Mouse (Mus musculus) forebrain, embryonic 15.5 days (tissue): Measurements from ENCODE around the gene 4931414P19Rik. TPM values are rescaled to one million over a fixed set of nuclear protein-coding genes. Genes with fewer than 3 reads are reported as not detected.

Source experiments
- ATAC-seq: fragments of 200-750 bp; cut with Nextera tagmentation; replicated peaks from 2 replicates; pipeline ENCODE4 v1.8.0; 2017; ENCODE audit warnings: mild to moderate bottlenecking, moderate TSS enrichment, moderate library complexity
- H3K27ac ChIP-seq: fragments of 300-500 bp; sonication (generic); replicated peaks from 2 replicates; pipeline ENCODE4 v1.5.1; 2015; ENCODE audit warnings: mild to moderate bottlenecking, inconsistent platforms
- H3K27me3 ChIP-seq: fragments of 300-500 bp; sonication (generic); 2 replicates; pipeline ENCODE4 v1.6.1; 2015; ENCODE audit warnings: inconsistent platforms
- H3K36me3 ChIP-seq: fragments of 300-500 bp; sonication (generic); 2 replicates; pipeline ENCODE4 v1.6.1; 2015; ENCODE audit warnings: mild to moderate bottlenecking, inconsistent platforms
- H3K4me1 ChIP-seq: fragments of 300-500 bp; sonication (generic); 2 replicates; pipeline ENCODE4 v1.6.1; 2015; ENCODE audit warnings: inconsistent platforms
- H3K4me2 ChIP-seq: fragments of 300-500 bp; sonication (generic); replicated peaks from 2 replicates; pipeline ENCODE4 v1.6.1; 2015; ENCODE audit warnings: mild to moderate bottlenecking, inconsistent platforms
- H3K4me3 ChIP-seq: fragments of 300-500 bp; sonication (generic); 2 replicates; pipeline ENCODE4 v1.5.1; 2015; ENCODE audit warnings: mild to moderate bottlenecking, inconsistent platforms
- H3K9ac ChIP-seq: fragments of 300-500 bp; sonication (generic); replicated peaks from 2 replicates; pipeline ENCODE4 v1.6.1; 2015; ENCODE audit warnings: mild to moderate bottlenecking, inconsistent platforms
- H3K9me3 ChIP-seq: fragments of 300-500 bp; sonication (generic); 2 replicates; pipeline ENCODE4 v1.6.1; 2016; ENCODE audit warnings: inconsistent platforms
- WGBS: fragments of 180-500 bp; shearing (Covaris S2); methylation state at CpG from one replicate; pipeline ENCODE4 v1.1.7; 2015; ENCODE audit warnings: mixed read lengths; 5-methylcytosine and 5-hydroxymethylcytosine counted together
- polyA plus RNA-seq: library from polyadenylated mRNA; unstranded; fragments of >200 nt; fragmentation: Nextera tagmentation; extraction: Ambion mirVana; gene quantifications from 2 replicates; pipeline ENCODE4 v1.2.1, GENCODE M21; 2015

Gene 4931414P19Rik
- polyA plus RNA-seq, 1 experiment from 2014 or later, result 8.0 TPM

GRCm38 (mm10) chr14:54577089-54577982 is 28.5 kb downstream of the 4931414P19Rik start, which contains the start of gene Ajuba:
Ajuba (minus strand) TSS chr14:54577558.
- H3K4me2 ChIP-seq, result peak within 1 kb of the TSS; percentile 94
- peak within 1 kb of the TSS; percentile 63 for H3K9ac ChIP-seq
- H3K4me1 ChIP-seq, result peaks cover 57% of the 10 kb centered on the region
- peak within 1 kb of the TSS; percentile 64 for H3K4me3 ChIP-seq
- H3K36me3 ChIP-seq, result no peaks in the 10 kb centered on the region
- no peaks in the 10 kb centered on the region for H3K9me3 ChIP-seq
- peak; percentile 62 for ATAC-seq
- peak within 1 kb of the TSS; percentile 75 for H3K27ac ChIP-seq
- under 1% methylated on average over 66 of the region's 66 CpGs for WGBS
- peaks cover 5% of the 10 kb centered on the region; the same call in 1 of the 2 replicates for H3K27me3 ChIP-seq

GRCm38 (mm10) chr14:54576241-54577088 is 29.3 kb downstream of the 4931414P19Rik start:
- Histone ChIP-seq H3K4me2 (peak overlapping the region; percentile 94), H3K27me3 (peaks cover 5% of the 10 kb centered on the region; the same call in 1 of the 2 replicates), H3K4me3 (peak overlapping the region; percentile 64), H3K27ac (peak overlapping the region; percentile 75), H3K36me3 (no peaks in the 10 kb centered on the region), H3K4me1 (peaks cover 63% of the 10 kb centered on the region), H3K9me3 (no peaks in the 10 kb centered on the region), H3K9ac (peak overlapping the region; percentile 63)
- no peak for ATAC-seq
- under 1% methylated on average over 84 of the region's 84 CpGs for WGBS

- H3K27ac ChIP-seq, result peak overlapping the region; percentile 28
- peak overlapping the region; percentile 64 for H3K4me3 ChIP-seq
- ATAC-seq, result no peak
- peak overlapping the region; percentile 63 for H3K9ac ChIP-seq
- WGBS, result under 1% methylated on average over 39 of the region's 39 CpGs
- peaks cover 5% of the 10 kb centered on the region; the same call in 1 of the 2 replicates for H3K27me3 ChIP-seq
- H3K4me1 ChIP-seq, result peaks cover 63% of the 10 kb centered on the region
- peak overlapping the region; percentile 94 for H3K4me2 ChIP-seq
- H3K9me3 ChIP-seq, result no peaks in the 10 kb centered on the region
- H3K36me3 ChIP-seq, result no peaks in the 10 kb centered on the region
These were observed 30.2 kb downstream of the 4931414P19Rik start for GRCm38 (mm10) chr14:54575631-54576030.

- Histone ChIP-seq H3K4me1 (peaks cover 63% of the 10 kb centered on the region), H3K9me3 (no peaks in the 10 kb centered on the region), H3K4me2 (peak overlapping the region; percentile 94), H3K4me3 (peak overlapping the region; percentile 64), H3K27me3 (peaks cover 5% of the 10 kb centered on the region; the same call in 1 of the 2 replicates), H3K36me3 (no peaks in the 10 kb centered on the region), H3K9ac (peak overlapping the region; percentile 63), H3K27ac (peak overlapping the region; percentile 65)
- WGBS, result 2% methylated on average over 8 of the region's 8 CpGs
- ATAC-seq, result no peak
These were observed 30.8 kb downstream of the 4931414P19Rik start for GRCm38 (mm10) chr14:54575031-54575430.

GRCm38 (mm10) chr14:54574253-54574652 is 31.5 kb downstream of the 4931414P19Rik start:
- H3K9me3 ChIP-seq, result no peaks in the 10 kb centered on the region
- H3K4me3 ChIP-seq, result peak overlapping the region; percentile 64
- H3K4me2 ChIP-seq, result peak overlapping the region; percentile 94
- ATAC-seq, result no peak
- H3K36me3 ChIP-seq, result no peaks in the 10 kb centered on the region
- H3K27me3 ChIP-seq, result peaks cover 5% of the 10 kb centered on the region; the same call in 1 of the 2 replicates
- 3% methylated on average over 4 of the region's 4 CpGs for WGBS
- H3K27ac ChIP-seq, result peak overlapping the region; percentile 65
- H3K4me1 ChIP-seq, result peaks cover 65% of the 10 kb centered on the region
- peak overlapping the region; percentile 27; the same call in 1 of the 2 replicates for H3K9ac ChIP-seq

- peak; percentile 28; the same call in 1 of the 2 replicates for ATAC-seq
- H3K4me2 ChIP-seq, result peak overlapping the region; percentile 94
- H3K9ac ChIP-seq, result 0 out of 2 replicates have a peak overlapping the region, but pooled peaks have one; percentile 17
- no peaks in the 10 kb centered on the region for H3K9me3 ChIP-seq
- peaks cover 5% of the 10 kb centered on the region; the same call in 1 of the 2 replicates for H3K27me3 ChIP-seq
- peaks cover 60% of the 10 kb centered on the region for H3K4me1 ChIP-seq
- WGBS, result 6% methylated on average over 14 of the region's 14 CpGs
- H3K27ac ChIP-seq, result peak overlapping the region; percentile 65
- H3K4me3 ChIP-seq, result peak overlapping the region; percentile 64
- H3K36me3 ChIP-seq, result 0 out of 2 replicates have a peak, but pooled peaks cover 3% of the 10 kb centered on the region
These were observed 32.7 kb downstream of the 4931414P19Rik start for GRCm38 (mm10) chr14:54572790-54573736.

- Histone ChIP-seq H3K4me1 (peaks cover 52% of the 10 kb centered on the region), H3K4me3 (no peak overlapping the region), H3K27ac (peak overlapping the region; percentile 65), H3K9me3 (no peaks in the 10 kb centered on the region), H3K27me3 (peaks cover 2% of the 10 kb centered on the region; the same call in 1 of the 2 replicates), H3K4me2 (no peak overlapping the region), H3K36me3 (0 out of 2 replicates have a peak, but pooled peaks cover 3% of the 10 kb centered on the region), H3K9ac (no peak overlapping the region)
- WGBS, result 32% methylated on average over 4 of the region's 4 CpGs
- no peak for ATAC-seq
These were observed 33.7 kb downstream of the 4931414P19Rik start for GRCm38 (mm10) chr14:54572122-54572521.

GRCm38 (mm10) chr14:54569451-54570392 is 36.1 kb downstream of the 4931414P19Rik start:
- Histone ChIP-seq H3K9ac (no peak overlapping the region), H3K4me1 (peaks cover 31% of the 10 kb centered on the region), H3K27ac (0 out of 2 replicates have a peak overlapping the region, but pooled peaks have one; percentile 32), H3K36me3 (0 out of 2 replicates have a peak, but pooled peaks cover 3% of the 10 kb centered on the region), H3K4me2 (no peak overlapping the region), H3K9me3 (no peaks in the 10 kb centered on the region), H3K4me3 (no peak overlapping the region), H3K27me3 (no peaks in the 10 kb centered on the region; the same call in 1 of the 2 replicates)
- WGBS, result 68% methylated on average over 17 of the region's 17 CpGs
- ATAC-seq, result no peak

- no peak overlapping the region for H3K4me3 ChIP-seq
- ATAC-seq, result peak; percentile 50
These were observed 36.9 kb downstream of the 4931414P19Rik start for GRCm38 (mm10) chr14:54568694-54569414.

More at GRCm38 (mm10) chr14:54568694-54569414, 36.9 kb downstream of the 4931414P19Rik start:
- no peaks in the 10 kb centered on the region for H3K27me3 ChIP-seq
- WGBS, result 75% methylated on average over 15 of the region's 15 CpGs
- no peaks in the 10 kb centered on the region for H3K9me3 ChIP-seq
- H3K9ac ChIP-seq, result no peak overlapping the region
- H3K4me2 ChIP-seq, result no peak overlapping the region
- H3K36me3 ChIP-seq, result 0 out of 2 replicates have a peak, but pooled peaks cover 3% of the 10 kb centered on the region
- peaks cover 23% of the 10 kb centered on the region for H3K4me1 ChIP-seq
- H3K27ac ChIP-seq, result no peak overlapping the region
